Mouse (Mus musculus) limb, embryonic 12.5 days (tissue): ENCODE results near the gene Mob1b. TPM values are rescaled to one million over a fixed set of nuclear protein-coding genes. Genes with fewer than 3 reads are reported as not detected.

Experiments used
- ATAC-seq: fragments of 200-750 bp; cut with Nextera tagmentation; 2 replicates; pipeline ENCODE4 v1.8.0; 2017; ENCODE audit warnings: low read depth, moderate TSS enrichment; ENCODE audit not compliant: insufficient number of reproducible peaks, insufficient read depth, low FRiP score, low TSS enrichment
- H3K27ac ChIP-seq: fragments of 300-500 bp; sonication (generic); 2 replicates; pipeline ENCODE4 v1.5.1; 2016; ENCODE audit warnings: mild to moderate bottlenecking, moderate library complexity
- H3K27me3 ChIP-seq: fragments of 300-500 bp; sonication (generic); 2 replicates; pipeline ENCODE4 v1.6.1; 2016; ENCODE audit warnings: mild to moderate bottlenecking, moderate library complexity
- H3K36me3 ChIP-seq: fragments of 300-500 bp; sonication (generic); 2 replicates; pipeline ENCODE4 v1.6.1; 2016; ENCODE audit warnings: mild to moderate bottlenecking, moderate library complexity
- H3K4me1 ChIP-seq: fragments of 300-500 bp; sonication (generic); replicated peaks from 2 replicates; pipeline ENCODE4 v1.6.1; 2016
- H3K4me2 ChIP-seq: fragments of 300-500 bp; sonication (generic); 2 replicates; pipeline ENCODE4 v1.6.1; 2016; ENCODE audit warnings: mild to moderate bottlenecking, moderate library complexity
- H3K4me3 ChIP-seq: fragments of 300-500 bp; sonication (generic); replicated peaks from 2 replicates; pipeline ENCODE4 v1.5.1; 2016; ENCODE audit warnings: mild to moderate bottlenecking
- H3K9ac ChIP-seq: fragments of 300-500 bp; sonication (generic); replicated peaks from 2 replicates; pipeline ENCODE4 v1.6.1; 2016; ENCODE audit warnings: mild to moderate bottlenecking, moderate library complexity
- H3K9me3 ChIP-seq: fragments of 300-500 bp; sonication (generic); 2 replicates; pipeline ENCODE4 v1.6.1; 2016; ENCODE audit warnings: mild to moderate bottlenecking, moderate library complexity
- WGBS: fragments of 180-500 bp; shearing (Covaris S2); methylation state at CpG from one replicate; pipeline ENCODE4 v1.1.7; 2016; 5-methylcytosine and 5-hydroxymethylcytosine counted together
- polyA plus RNA-seq: library from polyadenylated mRNA; unstranded; fragments of >200 nt; fragmentation: Nextera tagmentation; extraction: Ambion mirVana; gene quantifications from 2 replicates; pipeline ENCODE4 v1.2.1, GENCODE M21; 2016

Mob1b gene
- polyA plus RNA-seq, 1 experiment from 2014 or later: 11.8 TPM

DNA sequence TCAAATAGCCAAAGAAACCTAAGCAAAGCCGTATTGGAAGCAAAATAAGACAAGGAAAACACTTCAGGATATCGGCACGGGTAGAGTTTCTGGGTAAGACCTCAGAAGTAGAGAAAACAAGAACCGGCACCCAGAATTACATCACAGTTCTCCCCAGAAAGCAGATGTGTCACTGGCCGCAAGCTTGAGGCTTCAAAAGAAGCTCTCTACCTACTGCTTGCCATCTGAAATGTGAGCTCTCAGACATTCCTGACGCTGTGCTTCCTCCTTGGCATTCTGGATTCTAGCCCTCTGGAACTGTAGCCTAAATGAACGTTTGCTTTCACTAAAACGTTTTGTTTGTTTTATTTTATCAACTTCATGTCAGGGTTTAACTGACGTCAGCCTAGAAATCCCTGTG lies 70.0 kb downstream of the Mob1b start:
- 54% methylated on average over 9 of the region's 9 CpGs for WGBS
- H3K4me1 ChIP-seq: no peaks in the 10 kb centered on the region
- no peaks in the 10 kb centered on the region for H3K9me3 ChIP-seq
- H3K27me3 ChIP-seq: no peaks in the 10 kb centered on the region
- no peak overlapping the region for H3K4me3 ChIP-seq
- no peak overlapping the region for H3K9ac ChIP-seq
- H3K36me3 ChIP-seq: peaks cover 4% of the 10 kb centered on the region; the same call in 1 of the 2 replicates
- H3K4me2 ChIP-seq: no peak overlapping the region
- H3K27ac ChIP-seq: no peak overlapping the region
- no peak for ATAC-seq

DNA sequence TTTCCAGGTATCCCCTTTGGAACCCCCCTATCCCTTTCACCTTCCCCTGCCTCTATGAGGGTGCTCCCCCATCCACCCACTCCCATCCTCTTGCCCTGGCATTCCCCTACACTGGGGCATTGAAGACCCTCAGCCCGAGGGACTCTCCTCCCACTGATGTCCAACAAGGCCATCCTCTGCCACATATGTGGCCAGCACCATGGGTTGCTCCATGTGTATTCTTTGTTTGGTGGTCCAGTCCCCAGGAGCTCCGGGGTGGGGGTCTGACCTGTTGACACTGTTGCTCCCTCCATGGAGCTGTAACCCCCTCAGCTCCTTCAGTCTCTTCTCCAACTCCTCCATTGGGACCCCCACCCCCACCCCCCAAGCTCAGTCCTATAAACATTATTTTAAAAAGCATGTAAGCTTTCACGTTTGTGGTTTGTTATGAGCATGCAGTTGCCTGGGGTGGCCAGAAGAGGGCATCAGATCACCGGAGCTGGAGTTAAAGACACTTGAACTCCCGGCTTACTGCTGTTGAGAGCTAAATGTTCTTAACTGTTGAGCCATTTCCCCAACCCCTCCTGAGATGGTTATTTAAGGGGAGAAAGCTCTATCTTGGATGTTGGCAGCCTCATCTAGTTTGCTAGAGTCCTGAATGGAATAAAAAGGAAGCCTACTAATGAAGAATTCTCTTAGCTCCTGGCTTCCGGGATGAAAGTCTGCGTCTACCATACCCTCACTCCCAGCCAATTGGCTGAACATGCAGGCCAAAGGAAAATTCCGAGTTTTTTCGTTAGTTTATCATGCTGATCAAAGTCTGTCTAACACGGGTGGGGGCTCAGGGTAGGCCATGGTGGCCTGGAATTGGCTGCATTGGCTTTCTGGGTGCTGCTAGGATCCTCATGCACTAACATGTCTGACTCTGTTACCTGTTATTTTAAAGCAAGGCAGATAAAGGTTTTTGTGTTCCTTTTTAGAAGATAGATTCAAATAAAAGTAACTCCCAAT lies 70.9 kb downstream of the Mob1b start:
- no peak overlapping the region for H3K4me2 ChIP-seq
- no peak overlapping the region for H3K9ac ChIP-seq
- H3K9me3 ChIP-seq: no peaks in the 10 kb centered on the region
- no peak overlapping the region for H3K27ac ChIP-seq
- H3K36me3 ChIP-seq: no peaks in the 10 kb centered on the region
- 42% methylated on average over 10 of the region's 10 CpGs for WGBS
- H3K4me1 ChIP-seq: no peaks in the 10 kb centered on the region
- no peak overlapping the region for H3K4me3 ChIP-seq
- no peak for ATAC-seq
- no peaks in the 10 kb centered on the region for H3K27me3 ChIP-seq

DNA sequence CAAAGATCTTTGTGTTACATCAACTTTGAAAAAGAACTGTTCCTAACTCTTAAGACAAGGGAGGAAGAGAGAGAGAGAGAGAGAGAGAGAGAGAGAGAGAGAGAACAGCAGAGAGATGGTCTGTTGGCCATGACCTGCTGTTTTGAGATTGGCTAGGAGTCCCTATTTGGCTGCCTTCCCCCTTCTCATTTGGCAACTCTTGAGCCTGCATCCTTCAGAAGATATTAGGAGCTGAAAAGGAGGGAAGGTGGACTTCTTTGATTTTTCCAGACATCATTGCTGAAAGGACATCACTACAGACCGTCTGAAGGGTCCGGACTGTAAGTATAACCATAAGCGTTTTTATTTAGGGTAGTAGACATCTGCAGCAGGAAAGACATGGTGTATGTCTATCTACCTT lies 73.0 kb downstream of the Mob1b start:
- no peaks in the 10 kb centered on the region for H3K4me1 ChIP-seq
- no peaks in the 10 kb centered on the region for H3K27me3 ChIP-seq
- 90% methylated on average over 3 of the region's 3 CpGs for WGBS
- H3K9ac ChIP-seq: no peak overlapping the region
- ATAC-seq: no peak
- no peaks in the 10 kb centered on the region for H3K36me3 ChIP-seq
- H3K9me3 ChIP-seq: no peaks in the 10 kb centered on the region
- H3K4me2 ChIP-seq: no peak overlapping the region
- no peak overlapping the region for H3K4me3 ChIP-seq
- no peak overlapping the region for H3K27ac ChIP-seq

DNA sequence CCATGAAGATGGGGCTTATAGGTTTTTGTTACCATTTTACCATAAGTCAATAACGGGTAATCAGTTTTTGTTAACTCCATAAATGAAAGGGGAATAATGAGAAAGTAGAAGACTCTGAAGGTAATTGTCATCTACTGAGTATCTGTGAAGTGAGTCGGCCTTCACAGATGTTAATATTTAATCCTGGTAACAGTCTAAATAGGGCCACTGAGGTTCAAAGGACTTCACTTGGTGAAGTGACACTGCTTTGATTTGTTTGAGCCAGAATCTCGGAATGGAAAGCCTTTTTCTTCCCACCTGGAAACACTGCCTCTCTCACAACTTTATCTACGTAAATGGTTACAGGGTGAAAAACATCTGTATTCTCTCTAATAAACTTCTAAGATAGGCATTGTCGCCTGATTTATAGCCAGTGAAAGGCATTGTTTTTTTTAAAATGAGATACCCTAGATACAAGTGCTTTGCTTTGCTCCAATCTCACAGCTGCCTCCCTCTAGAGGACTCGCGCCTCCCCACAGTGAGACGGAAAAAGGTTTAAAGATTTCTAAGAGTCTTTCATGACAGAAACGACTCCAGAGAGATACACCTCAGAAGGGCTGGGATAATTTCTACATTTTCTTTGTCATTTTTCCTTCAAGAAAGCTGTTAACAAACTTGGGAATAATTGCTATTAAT lies 75.4 kb downstream of the Mob1b start:
- Histone ChIP-seq H3K27me3 (no peaks in the 10 kb centered on the region), H3K9ac (no peak overlapping the region), H3K9me3 (no peaks in the 10 kb centered on the region), H3K4me3 (no peak overlapping the region), H3K36me3 (no peaks in the 10 kb centered on the region), H3K4me1 (no peaks in the 10 kb centered on the region), H3K4me2 (no peak overlapping the region), H3K27ac (no peak overlapping the region)
- WGBS: 43% methylated on average over 9 of the region's 9 CpGs
- no peak for ATAC-seq

DNA sequence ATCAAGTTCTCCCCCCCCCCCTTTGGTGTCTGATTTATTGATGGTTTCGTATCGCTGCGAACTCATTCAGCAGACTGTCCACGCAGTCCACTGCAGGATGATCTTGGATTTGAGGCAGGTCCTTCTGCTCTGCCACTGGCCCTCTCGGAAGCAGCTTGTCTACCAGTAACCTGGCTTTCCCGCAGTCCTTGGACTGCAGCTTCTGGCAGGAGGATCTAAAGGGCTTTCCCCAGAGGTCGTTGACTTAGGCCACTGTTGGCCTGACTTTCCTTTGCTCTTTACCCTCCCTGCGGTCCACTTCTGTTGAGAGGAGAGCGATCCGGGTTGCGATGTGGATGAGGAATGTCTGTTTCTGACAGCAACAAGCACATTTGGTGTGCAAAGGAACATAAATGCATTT lies 75.9 kb downstream of the Mob1b start:
- Histone ChIP-seq H3K36me3 (no peaks in the 10 kb centered on the region), H3K27me3 (no peaks in the 10 kb centered on the region), H3K4me1 (no peaks in the 10 kb centered on the region), H3K27ac (no peak overlapping the region), H3K4me3 (no peak overlapping the region), H3K9ac (no peak overlapping the region), H3K9me3 (no peaks in the 10 kb centered on the region), H3K4me2 (no peak overlapping the region)
- ATAC-seq: no peak
- 72% methylated on average over 11 of the region's 11 CpGs for WGBS

DNA sequence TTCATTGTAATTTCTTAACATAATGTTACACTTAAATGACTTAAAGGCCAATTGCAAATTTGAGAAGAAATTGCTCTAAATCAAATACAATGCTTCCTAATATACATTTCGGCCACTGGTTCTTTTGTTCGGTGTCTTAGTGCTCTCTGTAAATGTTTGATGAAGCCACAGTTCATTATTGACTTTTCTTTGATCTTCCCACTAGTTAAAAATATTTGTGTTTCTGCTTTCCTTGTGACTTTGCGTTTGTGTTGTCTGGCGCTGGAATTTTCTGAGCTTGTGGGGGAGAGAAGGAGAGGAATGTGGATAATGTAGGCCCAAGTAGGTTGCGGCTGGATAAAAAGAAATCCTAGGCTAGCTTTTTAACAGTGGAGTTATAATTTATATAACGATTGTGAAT lies 76.5 kb downstream of the Mob1b start:
- 87% methylated on average over 6 of the region's 6 CpGs for WGBS

DNA sequence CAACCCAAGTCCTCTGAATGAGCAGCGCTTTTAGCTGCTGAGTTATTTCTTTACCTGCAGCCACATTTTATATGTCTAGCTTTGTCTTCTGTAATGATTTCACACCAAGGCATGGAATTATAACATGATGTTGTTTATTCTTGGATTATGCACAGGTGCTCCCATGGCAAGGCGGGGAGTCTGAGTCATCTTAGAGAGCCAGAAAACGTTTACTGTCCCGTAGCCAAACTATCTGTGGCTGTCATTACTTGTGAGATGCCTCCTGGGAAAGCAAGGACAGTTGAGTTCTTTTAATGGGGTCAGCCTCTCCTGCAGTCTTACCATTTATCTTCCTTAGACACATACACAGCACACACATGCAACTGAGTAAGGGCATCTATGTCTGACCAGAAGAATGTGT lies 85.0 kb downstream of the Mob1b start:
- no peak overlapping the region for H3K4me3 ChIP-seq
- 84% methylated on average over 4 of the region's 4 CpGs for WGBS
- H3K36me3 ChIP-seq: no peaks in the 10 kb centered on the region
- H3K4me2 ChIP-seq: no peak overlapping the region
- peaks cover 2% of the 10 kb centered on the region; the same call in 1 of the 2 replicates for H3K27me3 ChIP-seq
- no peak for ATAC-seq
- no peak overlapping the region for H3K27ac ChIP-seq
- no peaks in the 10 kb centered on the region for H3K9me3 ChIP-seq
- H3K9ac ChIP-seq: no peak overlapping the region
- H3K4me1 ChIP-seq: 0 out of 2 replicates have a peak, but pooled peaks cover 5% of the 10 kb centered on the region

More for the DNA sequence above, 76.5 kb downstream of the Mob1b start:
- H3K27me3 ChIP-seq: no peaks in the 10 kb centered on the region
- ATAC-seq: no peak
- no peak overlapping the region for H3K27ac ChIP-seq
- no peak overlapping the region for H3K4me3 ChIP-seq
- no peak overlapping the region for H3K9ac ChIP-seq
- no peaks in the 10 kb centered on the region for H3K36me3 ChIP-seq
- H3K4me1 ChIP-seq: no peaks in the 10 kb centered on the region
- H3K4me2 ChIP-seq: no peak overlapping the region
- no peaks in the 10 kb centered on the region for H3K9me3 ChIP-seq

DNA sequence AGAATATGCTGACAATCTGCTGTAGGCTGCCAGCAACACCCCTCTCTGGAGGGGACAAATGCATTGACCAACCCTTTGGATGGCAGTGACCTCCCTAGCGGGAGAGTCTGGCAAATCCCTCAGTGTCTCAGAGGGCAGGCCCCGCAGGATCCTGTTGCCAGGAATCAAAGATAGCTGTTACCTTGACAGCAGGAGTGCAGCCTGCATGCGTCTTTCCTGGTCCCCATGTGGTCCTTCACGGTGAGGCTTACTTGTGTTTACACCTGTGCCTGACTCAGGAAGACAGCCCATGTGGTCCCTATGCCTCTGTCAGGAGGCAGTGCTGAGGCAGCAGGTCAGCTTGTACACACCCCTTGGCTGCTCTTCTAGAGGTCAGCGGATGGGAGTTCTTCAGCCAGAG lies 85.6 kb downstream of the Mob1b start:
- Histone ChIP-seq H3K4me1 (0 out of 2 replicates have a peak, but pooled peaks cover 5% of the 10 kb centered on the region), H3K4me3 (no peak overlapping the region), H3K9me3 (no peaks in the 10 kb centered on the region), H3K4me2 (no peak overlapping the region), H3K9ac (no peak overlapping the region), H3K27ac (no peak overlapping the region), H3K27me3 (peaks cover 2% of the 10 kb centered on the region; the same call in 1 of the 2 replicates), H3K36me3 (no peaks in the 10 kb centered on the region)
- 20% methylated on average over 5 of the region's 5 CpGs for WGBS
- ATAC-seq: no peak

DNA sequence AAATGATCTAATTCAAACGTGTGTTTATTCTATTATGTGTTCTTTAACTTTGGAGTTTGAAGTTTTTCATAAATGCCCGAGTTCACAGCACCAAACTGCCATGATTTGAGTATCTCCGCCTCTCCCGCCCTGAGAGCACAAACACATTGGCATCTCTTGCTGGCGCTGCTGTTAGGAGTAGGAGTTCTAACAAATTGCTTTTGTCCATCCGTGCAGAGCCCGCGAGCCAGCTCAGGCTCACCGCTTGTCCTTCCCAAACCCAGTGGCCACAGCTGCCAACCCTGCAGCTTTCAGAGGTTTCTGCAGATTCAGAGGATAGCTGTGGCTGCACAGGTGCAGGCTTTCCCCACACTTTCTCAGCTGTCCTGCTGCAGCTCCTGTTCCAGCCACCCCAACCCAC lies 86.7 kb downstream of the Mob1b start:
- WGBS: 40% methylated on average over 9 of the region's 9 CpGs
- H3K9me3 ChIP-seq: no peaks in the 10 kb centered on the region
- H3K4me3 ChIP-seq: no peak overlapping the region
- no peaks in the 10 kb centered on the region for H3K36me3 ChIP-seq
- no peak overlapping the region for H3K9ac ChIP-seq
- ATAC-seq: no peak
- H3K4me1 ChIP-seq: 0 out of 2 replicates have a peak, but pooled peaks cover 5% of the 10 kb centered on the region
- no peak overlapping the region for H3K27ac ChIP-seq
- peaks cover 2% of the 10 kb centered on the region; the same call in 1 of the 2 replicates for H3K27me3 ChIP-seq
- no peak overlapping the region for H3K4me2 ChIP-seq

DNA sequence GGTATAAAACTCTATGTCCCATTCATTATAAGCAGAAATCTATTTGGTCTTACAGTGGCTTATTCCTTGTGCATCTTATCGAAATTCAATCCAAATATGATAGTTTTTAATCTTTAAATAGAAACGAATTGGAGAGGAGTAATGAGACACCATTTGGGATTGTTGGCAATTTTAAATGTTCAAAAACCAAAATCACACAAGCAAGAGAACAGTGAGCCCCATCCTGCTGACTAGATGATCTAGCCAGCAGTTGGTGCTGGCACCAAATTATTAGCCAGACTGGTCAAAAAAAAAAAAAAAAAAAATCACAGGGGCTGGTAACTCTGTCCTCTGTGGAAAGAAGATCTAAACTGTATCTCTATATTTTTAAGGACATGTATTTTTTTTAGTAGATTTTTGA lies 92.5 kb downstream of the Mob1b start:
- Histone ChIP-seq H3K9ac (no peak overlapping the region), H3K4me3 (no peak overlapping the region), H3K9me3 (no peaks in the 10 kb centered on the region), H3K36me3 (no peaks in the 10 kb centered on the region), H3K27ac (no peak overlapping the region), H3K27me3 (no peaks in the 10 kb centered on the region), H3K4me2 (no peak overlapping the region), H3K4me1 (no peaks in the 10 kb centered on the region)
- ATAC-seq: no peak
- WGBS: 76% methylated on average over 2 of the region's 2 CpGs
